Mouse (Mus musculus): ENCODE measurements around the gene Tpo. TPM values are rescaled to one million over a fixed set of nuclear protein-coding genes. Genes with fewer than 3 reads are reported as not detected.
A peak's percentile ranks its signal among the peaks of the same experiment; 100 is the strongest.

Gene Tpo
- total and polyA plus RNA-seq, 3 experiments: not detected

DNA sequence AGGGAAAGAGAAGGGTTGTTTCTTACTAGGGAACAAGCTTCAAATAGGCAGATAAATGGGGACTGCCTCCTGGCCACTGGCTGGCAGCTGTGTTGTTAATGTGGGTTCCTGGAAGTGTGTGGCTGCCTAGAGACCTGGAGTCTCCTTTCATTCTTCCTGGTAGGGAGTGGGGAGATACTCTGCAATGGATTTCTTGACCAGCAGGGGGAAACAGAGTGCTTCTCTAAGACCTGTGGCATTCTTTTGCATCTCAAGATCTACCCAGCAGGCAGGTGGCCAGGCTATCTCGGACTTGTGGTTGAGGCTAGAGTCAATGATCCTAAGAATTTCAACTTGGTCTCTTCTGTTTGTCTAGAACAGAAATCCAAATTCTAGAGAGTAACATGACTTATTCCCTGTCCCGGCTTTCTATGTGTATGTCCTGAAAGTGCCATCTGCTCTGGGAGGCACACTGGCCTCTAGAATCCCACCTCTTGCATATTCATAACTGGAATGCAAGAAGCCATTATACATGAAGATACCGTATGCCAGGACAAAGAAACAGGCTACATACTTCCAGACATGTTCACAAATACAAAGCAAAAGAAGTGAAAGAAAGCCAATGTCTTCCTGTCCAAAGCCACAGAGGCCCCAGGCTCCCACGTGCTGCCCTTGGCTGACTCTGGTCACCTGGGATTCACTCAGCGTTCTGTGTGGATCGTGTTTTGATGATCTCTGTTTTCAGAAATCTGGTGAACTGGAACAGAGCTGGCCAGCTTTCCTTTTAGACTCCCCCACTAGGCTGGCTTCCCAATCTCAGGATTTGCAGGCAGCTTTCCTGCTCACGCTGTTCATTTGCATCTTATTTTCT is 3.6 kb downstream of the Tpo start:
- DNase-seq (ENCODE audit: low read depth, low spot score): peak; percentile 15
- Histone ChIP-seq H3K9ac (ENCODE audit: control insufficient read depth, low read depth, low read length, poor library complexity, severe bottlenecking) (no peak overlapping the region), H3K36me3 (ENCODE audit: control insufficient read depth in 1 of 2, insufficient read depth in 2 of 2, low read length in 2 of 2) (no peaks in the 10 kb centered on the region), H3K79me2 (ENCODE audit: control insufficient read depth, insufficient read depth, low read length, poor library complexity) (no peaks in the 10 kb centered on the region), H3K27ac (ENCODE audit: control insufficient read depth, low read depth, low read length) (no peak overlapping the region), H3K27me3 (ENCODE audit: control insufficient read depth in 1 of 2, insufficient read depth in 2 of 2, low read length in 2 of 2) (no peaks in the 10 kb centered on the region), H3K4me1 (ENCODE audit: control insufficient read depth in 1 of 2, insufficient read depth in 2 of 2, low read length in 2 of 2) (no peaks in the 10 kb centered on the region), H3K4me3 (ENCODE audit: control insufficient read depth in 1 of 2, insufficient read depth in 1 of 2, low read depth in 2 of 2, low read length in 2 of 2) (no peak overlapping the region), H3K9me3 (replicated peaks; ENCODE audit: insufficient read depth, low read length) (no peaks in the 10 kb centered on the region)
- TF ChIP-seq SMC3 (IDR thresholded peaks at IDR 0.05; ENCODE audit: low read depth, low read length): peak; percentile 25; the same call in 1 of the 2 replicates
- peak; percentile 36 for TF ChIP-seq RAD21 (IDR thresholded peaks at IDR 0.05; ENCODE audit: low read depth, low read length)
- peak in 2 of 3 experiments; percentile 18 to 31; a peak in 1 of 6 replicates for TF ChIP-seq CTCF (IDR thresholded peaks at IDR 0.05 in 2 of 3, conservative IDR thresholded peaks at IDR 0.05 in 1 of 3; ENCODE audit: control insufficient read depth in 1 of 3, insufficient read depth in 1 of 3, low read depth in 2 of 3, low read length in 3 of 3, poor library complexity in 1 of 3, severe bottlenecking in 1 of 3)
- TF ChIP-seq ELF1 (IDR thresholded peaks at IDR 0.05; ENCODE audit: low read depth, low read length): no peak

DNA sequence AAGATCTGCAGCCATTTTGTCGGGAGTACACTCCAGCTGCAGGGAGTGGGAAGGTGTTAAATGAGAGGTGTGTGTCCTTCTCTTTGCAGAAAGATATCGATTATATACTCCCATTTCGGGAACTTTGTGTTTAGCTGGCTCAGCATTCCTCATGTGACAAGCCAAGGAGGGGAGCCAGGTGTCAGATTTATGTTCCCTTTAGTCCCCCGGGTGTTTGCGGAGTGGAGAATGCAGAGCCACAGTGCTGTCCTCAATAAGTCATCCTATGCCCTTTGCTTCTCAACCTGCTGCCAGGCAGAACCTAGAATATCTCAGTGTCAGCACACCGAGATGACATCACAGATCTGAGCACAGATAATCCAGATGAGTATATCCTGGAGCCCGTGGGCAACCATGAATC is 10.1 kb downstream of the Tpo start:
- TF ChIP-seq USF2 (IDR thresholded peaks at IDR 0.05; ENCODE audit: borderline replicate concordance in 1 of 2, insufficient read depth in 1 of 2, low read depth in 1 of 2, low read length in 2 of 2): no peak
- TF ChIP-seq ELF1 (IDR thresholded peaks at IDR 0.05; ENCODE audit: low read depth, low read length): no peak
- TF ChIP-seq SMC3 (IDR thresholded peaks at IDR 0.05; ENCODE audit: low read depth, low read length): no peak
- no peak for TF ChIP-seq HCFC1 (IDR thresholded peaks at IDR 0.05; ENCODE audit: low read depth, low read length)
- TF ChIP-seq KAT2A (conservative IDR thresholded peaks at IDR 0.05; ENCODE audit: low read depth, low read length): no peak
- Histone ChIP-seq H3K27ac (ENCODE audit: control insufficient read depth, low read depth, low read length) (no peak overlapping the region), H3K4me3 (ENCODE audit: control insufficient read depth in 1 of 2, insufficient read depth in 1 of 2, low read depth in 2 of 2, low read length in 2 of 2) (no peak overlapping the region), H3K27me3 (ENCODE audit: control insufficient read depth in 1 of 2, insufficient read depth in 2 of 2, low read length in 2 of 2) (no peaks in the 10 kb centered on the region), H3K9ac (ENCODE audit: control insufficient read depth, low read depth, low read length, poor library complexity, severe bottlenecking) (no peak overlapping the region), H3K79me2 (ENCODE audit: control insufficient read depth, insufficient read depth, low read length, poor library complexity) (no peaks in the 10 kb centered on the region), H3K36me3 (ENCODE audit: control insufficient read depth in 1 of 2, insufficient read depth in 2 of 2, low read length in 2 of 2) (no peaks in the 10 kb centered on the region), H3K4me1 (ENCODE audit: control insufficient read depth in 1 of 2, insufficient read depth in 2 of 2, low read length in 2 of 2) (no peaks in the 10 kb centered on the region), H3K9me3 (replicated peaks; ENCODE audit: insufficient read depth, low read length) (no peaks in the 10 kb centered on the region)
- DNase-seq (ENCODE audit: low read depth, low spot score): no peak

DNA sequence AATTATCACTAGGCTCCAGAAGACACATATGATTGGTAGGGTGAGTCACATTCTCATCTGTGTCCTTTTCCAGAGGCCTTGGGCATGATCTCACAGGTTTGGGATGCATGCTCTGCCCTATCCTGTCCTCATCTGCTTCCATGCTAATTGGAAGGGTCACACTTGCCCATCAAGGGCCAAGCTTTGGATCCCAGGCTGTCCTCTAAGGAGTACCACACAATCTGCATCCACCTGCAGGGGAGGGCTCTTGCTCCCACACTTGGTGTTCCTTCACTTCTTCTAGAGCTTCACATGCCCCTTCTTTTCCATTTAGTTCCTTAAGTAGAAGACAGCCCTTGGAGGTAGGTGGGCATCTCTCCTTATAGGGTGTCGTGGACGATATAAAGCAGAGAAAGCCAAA is 20.2 kb downstream of the Tpo start:
- Histone ChIP-seq H3K27me3 (ENCODE audit: control insufficient read depth in 1 of 2, insufficient read depth in 2 of 2, low read length in 2 of 2) (no peaks in the 10 kb centered on the region), H3K36me3 (ENCODE audit: control insufficient read depth in 1 of 2, insufficient read depth in 2 of 2, low read length in 2 of 2) (no peaks in the 10 kb centered on the region), H3K4me3 (ENCODE audit: control insufficient read depth in 1 of 2, insufficient read depth in 1 of 2, low read depth in 2 of 2, low read length in 2 of 2) (no peak overlapping the region), H3K9me3 (replicated peaks; ENCODE audit: insufficient read depth, low read length) (no peaks in the 10 kb centered on the region), H3K4me1 (ENCODE audit: control insufficient read depth in 1 of 2, insufficient read depth in 2 of 2, low read length in 2 of 2) (no peaks in the 10 kb centered on the region), H3K9ac (ENCODE audit: control insufficient read depth, low read depth, low read length, poor library complexity, severe bottlenecking) (no peak overlapping the region), H3K79me2 (ENCODE audit: control insufficient read depth, insufficient read depth, low read length, poor library complexity) (no peaks in the 10 kb centered on the region), H3K27ac (ENCODE audit: control insufficient read depth, low read depth, low read length) (no peak overlapping the region)
- no peak for TF ChIP-seq MAX (IDR thresholded peaks at IDR 0.05; ENCODE audit: low read length)
- no peak for TF ChIP-seq POLR2A (IDR thresholded peaks at IDR 0.05; ENCODE audit: control insufficient read depth in 1 of 2, insufficient read depth in 1 of 2, low read depth in 1 of 2, low read length in 2 of 2, poor library complexity in 1 of 2)
- no peak for DNase-seq (ENCODE audit: low read depth, low spot score)
